Mouse (Mus musculus): ENCODE measurements around the gene Washc3. TPM values are rescaled to one million over a fixed set of nuclear protein-coding genes. Genes with fewer than 3 reads are reported as not detected.

The Washc3 gene
- 41.2 TPM for polyA plus RNA-seq (2012; fragmentation: generic; extraction: Trizol)
- long read RNA-seq, experiment 1, transcript Washc3-201 (7 exons, 1,052 nt): major isoform, 30 of 49 reads
- long read RNA-seq, experiment 1, transcript Washc3-203 (7 exons, 838 nt): minor isoform, 14 of 49 reads
- long read RNA-seq, experiment 1, partial matches to known transcripts: 1 of 49 reads
- long read RNA-seq, experiment 1, other reads (novel, unspliced or antisense): 3 of 49 reads
- long read RNA-seq, experiment 2, transcript Washc3-201 (7 exons, 1,052 nt): major isoform, 7 of 10 reads
- long read RNA-seq, experiment 2, partial matches to known transcripts: 1 of 10 reads
- long read RNA-seq, experiment 2, other reads (novel, unspliced or antisense): 0 of 10 reads

- H3K27me3 ChIP-seq (ENCODE audit: control insufficient read depth, insufficient read depth, insufficient read length): no peaks in the 10 kb centered on the region
- H3K79me2 ChIP-seq (ENCODE audit: control insufficient read depth, insufficient read depth): peaks cover 10% of the 10 kb centered on the region
- H3ac ChIP-seq (ENCODE audit: control insufficient read depth, insufficient read length, low read depth): peak within 1 kb of the TSS; percentile 70
- TF ChIP-seq USF1 (IDR thresholded peaks at IDR 0.05; ENCODE audit: low read depth) (peak; percentile 42), CEBPB (IDR thresholded peaks at IDR 0.05; ENCODE audit: low read depth) (no peak)
- no peaks in the 10 kb centered on the region for H3K79me3 ChIP-seq (ENCODE audit: low read depth)
- H3K36me3 ChIP-seq (ENCODE audit: control insufficient read depth, insufficient read depth): peaks cover 7% of the 10 kb centered on the region
- peak within 1 kb of the TSS; percentile 68 for H3K4me3 ChIP-seq (ENCODE audit: insufficient read depth, poor library complexity, severe bottlenecking)
Measured at GRCm38 (mm10) chr10:88200951-88201638, at the start of gene Washc3. TSS of gene Washc3 (plus strand) at chr10:88201093.

GRCm38 (mm10) chr10:88151658-88152057, 49.2 kb upstream of the Washc3 start:
- Histone ChIP-seq H3K4me3 (ENCODE audit: insufficient read depth, poor library complexity, severe bottlenecking) (no peak overlapping the region), H3K79me2 (ENCODE audit: control insufficient read depth, insufficient read depth) (peaks cover 32% of the 10 kb centered on the region), H3ac (ENCODE audit: control insufficient read depth, insufficient read length, low read depth) (no peak overlapping the region), H3K79me3 (ENCODE audit: low read depth) (peaks cover 12% of the 10 kb centered on the region), H3K36me3 (ENCODE audit: control insufficient read depth, insufficient read depth) (peaks cover 78% of the 10 kb centered on the region), H3K27me3 (ENCODE audit: control insufficient read depth, insufficient read depth, insufficient read length) (no peaks in the 10 kb centered on the region)
- no peak for TF ChIP-seq MYOG (IDR thresholded peaks at IDR 0.05; ENCODE audit: control insufficient read depth, extremely low read depth, insufficient read length)
- no peak for TF ChIP-seq CEBPB (IDR thresholded peaks at IDR 0.05; ENCODE audit: low read depth)
- TF ChIP-seq FOSL1 (IDR thresholded peaks at IDR 0.05; ENCODE audit: insufficient read depth, low read length, poor library complexity, severe bottlenecking): no peak
- no peak for TF ChIP-seq MYOD1 (IDR thresholded peaks at IDR 0.05; ENCODE audit: control insufficient read depth, insufficient read length, low read depth)
- no peak for TF ChIP-seq CTCF (IDR thresholded peaks at IDR 0.05; ENCODE audit: control insufficient read depth, insufficient read depth, insufficient read length)
- TF ChIP-seq USF1 (IDR thresholded peaks at IDR 0.05; ENCODE audit: low read depth): no peak
- no peak for TF ChIP-seq MAX (IDR thresholded peaks at IDR 0.05)

- Histone ChIP-seq H3K36me3 (ENCODE audit: control insufficient read depth, insufficient read depth) (peaks cover 50% of the 10 kb centered on the region), H3K79me2 (ENCODE audit: control insufficient read depth, insufficient read depth) (no peaks in the 10 kb centered on the region), H3ac (ENCODE audit: control insufficient read depth, insufficient read length, low read depth) (no peak overlapping the region), H3K79me3 (ENCODE audit: low read depth) (peaks cover 5% of the 10 kb centered on the region), H3K27me3 (ENCODE audit: control insufficient read depth, insufficient read depth, insufficient read length) (no peaks in the 10 kb centered on the region), H3K4me3 (ENCODE audit: insufficient read depth, poor library complexity, severe bottlenecking) (no peak overlapping the region)
- no peak for TF ChIP-seq MAX (IDR thresholded peaks at IDR 0.05)
- TF ChIP-seq FOSL1 (IDR thresholded peaks at IDR 0.05; ENCODE audit: insufficient read depth, low read length, poor library complexity, severe bottlenecking): no peak
- no peak for TF ChIP-seq CEBPB (IDR thresholded peaks at IDR 0.05; ENCODE audit: low read depth)
- no peak for TF ChIP-seq CTCF (IDR thresholded peaks at IDR 0.05; ENCODE audit: control insufficient read depth, insufficient read depth, insufficient read length)
- TF ChIP-seq MYOG (IDR thresholded peaks at IDR 0.05; ENCODE audit: control insufficient read depth, extremely low read depth, insufficient read length): no peak
- no peak for TF ChIP-seq USF1 (IDR thresholded peaks at IDR 0.05; ENCODE audit: low read depth)
- no peak for TF ChIP-seq MYOD1 (IDR thresholded peaks at IDR 0.05; ENCODE audit: control insufficient read depth, insufficient read length, low read depth)
Measured at GRCm38 (mm10) chr10:88162096-88162495, 38.8 kb upstream of the Washc3 start.

- Histone ChIP-seq H3K79me2 (ENCODE audit: control insufficient read depth, insufficient read depth) (no peaks in the 10 kb centered on the region), H3K27me3 (ENCODE audit: control insufficient read depth, insufficient read depth, insufficient read length) (no peaks in the 10 kb centered on the region), H3K36me3 (ENCODE audit: control insufficient read depth, insufficient read depth) (peaks cover 44% of the 10 kb centered on the region), H3ac (ENCODE audit: control insufficient read depth, insufficient read length, low read depth) (no peak overlapping the region), H3K79me3 (ENCODE audit: low read depth) (peaks cover 4% of the 10 kb centered on the region), H3K4me3 (ENCODE audit: insufficient read depth, poor library complexity, severe bottlenecking) (no peak overlapping the region)
- TF ChIP-seq MYOD1 (IDR thresholded peaks at IDR 0.05; ENCODE audit: control insufficient read depth, insufficient read length, low read depth) (no peak), USF1 (IDR thresholded peaks at IDR 0.05; ENCODE audit: low read depth) (no peak), CEBPB (IDR thresholded peaks at IDR 0.05; ENCODE audit: low read depth) (no peak), FOSL1 (IDR thresholded peaks at IDR 0.05; ENCODE audit: insufficient read depth, low read length, poor library complexity, severe bottlenecking) (no peak), CTCF (IDR thresholded peaks at IDR 0.05; ENCODE audit: control insufficient read depth, insufficient read depth, insufficient read length) (no peak)
Measured at GRCm38 (mm10) chr10:88162676-88163075, 38.2 kb upstream of the Washc3 start.

GRCm38 (mm10) chr10:88166158-88166557, 34.7 kb upstream of the Washc3 start:
- TF ChIP-seq MAX (IDR thresholded peaks at IDR 0.05) (no peak), MYOD1 (IDR thresholded peaks at IDR 0.05; ENCODE audit: control insufficient read depth, insufficient read length, low read depth) (no peak), CEBPB (IDR thresholded peaks at IDR 0.05; ENCODE audit: low read depth) (no peak), CTCF (IDR thresholded peaks at IDR 0.05; ENCODE audit: control insufficient read depth, insufficient read depth, insufficient read length) (no peak), FOSL1 (IDR thresholded peaks at IDR 0.05; ENCODE audit: insufficient read depth, low read length, poor library complexity, severe bottlenecking) (no peak), MYOG (IDR thresholded peaks at IDR 0.05; ENCODE audit: control insufficient read depth, extremely low read depth, insufficient read length) (no peak), USF1 (IDR thresholded peaks at IDR 0.05; ENCODE audit: low read depth) (no peak)
- H3K79me2 ChIP-seq (ENCODE audit: control insufficient read depth, insufficient read depth): no peaks in the 10 kb centered on the region
- no peaks in the 10 kb centered on the region for H3K27me3 ChIP-seq (ENCODE audit: control insufficient read depth, insufficient read depth, insufficient read length)

More at GRCm38 (mm10) chr10:88166158-88166557, 34.7 kb upstream of the Washc3 start:
- Histone ChIP-seq H3K4me3 (ENCODE audit: insufficient read depth, poor library complexity, severe bottlenecking) (no peak overlapping the region), H3ac (ENCODE audit: control insufficient read depth, insufficient read length, low read depth) (no peak overlapping the region), H3K79me3 (ENCODE audit: low read depth) (peaks cover 2% of the 10 kb centered on the region), H3K36me3 (ENCODE audit: control insufficient read depth, insufficient read depth) (peaks cover 33% of the 10 kb centered on the region)

Data from C2C12 (cell line).